Mouse (Mus musculus): ENCODE results near the gene Sema4d. TPM values are rescaled to one million over a fixed set of nuclear protein-coding genes. Genes with fewer than 3 reads are reported as not detected.
"Not testable (repeated sequence)": the region's sequence is repeated elsewhere in the genome, so short reads cannot be mapped to it uniquely, and the experiment has no call there.

Gene Sema4d
- total RNA-seq, 2 experiments from 2014 or later, result 12.4 to 15.7 TPM

- DNase-seq, result no peak
Observed at GRCm38 (mm10) chr13:51679332-51679731, 114.2 kb downstream of the Sema4d start.

GRCm38 (mm10) chr13:51678687-51679086 is 114.9 kb downstream of the Sema4d start:
- no peak for DNase-seq

- DNase-seq, result no peak
Observed at GRCm38 (mm10) chr13:51677630-51678185, 115.8 kb downstream of the Sema4d start.

- no peak for DNase-seq
Observed at GRCm38 (mm10) chr13:51677041-51677440, 116.5 kb downstream of the Sema4d start.

- DNase-seq, result no peak
Observed at GRCm38 (mm10) chr13:51676641-51677040, 116.9 kb downstream of the Sema4d start.

- not testable (repeated sequence) for DNase-seq
Observed at GRCm38 (mm10) chr13:51668195-51668594, 125.4 kb downstream of the Sema4d start.

- no peak for DNase-seq
Observed at GRCm38 (mm10) chr13:51663561-51663960, 130.0 kb downstream of the Sema4d start.

- no peak for DNase-seq
Observed at GRCm38 (mm10) chr13:51659573-51659972, 134.0 kb downstream of the Sema4d start.

GRCm38 (mm10) chr13:51658094-51658493 is 135.5 kb downstream of the Sema4d start:
- no peak for DNase-seq

GRCm38 (mm10) chr13:51656516-51657235 is 136.9 kb downstream of the Sema4d start:
- DNase-seq, result no peak

GRCm38 (mm10) chr13:51653961-51654360 is 139.6 kb downstream of the Sema4d start:
- DNase-seq, result no peak

- no peak for DNase-seq
Observed at GRCm38 (mm10) chr13:51653159-51653558, 140.4 kb downstream of the Sema4d start.

GRCm38 (mm10) chr13:51651408-51652064 is 142.0 kb downstream of the Sema4d start, which contains the start of gene Secisbp2:
Gene Secisbp2 (plus strand): TSS chr13:51651697.
- DNase-seq, result peak; percentile 96

GRCm38 (mm10) chr13:51649740-51650139 is 143.8 kb downstream of the Sema4d start:
- no peak for DNase-seq

- peak in 1 of 2 experiments; percentile 6 for DNase-seq
Observed at GRCm38 (mm10) chr13:51648237-51648636, 145.3 kb downstream of the Sema4d start.

- no peak for DNase-seq
Observed at GRCm38 (mm10) chr13:51647770-51648169, 145.8 kb downstream of the Sema4d start.

GRCm38 (mm10) chr13:51646362-51647027 is 147.1 kb downstream of the Sema4d start:
- DNase-seq, result no peak

- DNase-seq, result peak in 1 of 2 experiments; percentile 18
Observed at GRCm38 (mm10) chr13:51645872-51646271, 147.7 kb downstream of the Sema4d start.

- peak; percentile 96 to 97 for DNase-seq
Observed at GRCm38 (mm10) chr13:51644829-51645789, 148.4 kb downstream of the Sema4d start, which contains the start of gene Cks2. Gene Cks2 (plus strand): TSS chr13:51645232.

GRCm38 (mm10) chr13:51643924-51644828 is 149.4 kb downstream of the Sema4d start:
- peak in 1 of 2 experiments; percentile 5 for DNase-seq
